Mouse (Mus musculus) fibroblast of lung, adult 2 months (primary cell): Measurements from ENCODE around the gene AF067061.
"Not testable (repeated sequence)": the region's sequence is repeated elsewhere in the genome, so short reads cannot be mapped to it uniquely, and the experiment has no call there.

ENCODE experiments used
- DNase-seq: peaks from one replicate; pipeline ENCODE4 v3.0.0-alpha.2; 2011; ENCODE audit warnings: low read depth

Gene AF067061

DNA sequence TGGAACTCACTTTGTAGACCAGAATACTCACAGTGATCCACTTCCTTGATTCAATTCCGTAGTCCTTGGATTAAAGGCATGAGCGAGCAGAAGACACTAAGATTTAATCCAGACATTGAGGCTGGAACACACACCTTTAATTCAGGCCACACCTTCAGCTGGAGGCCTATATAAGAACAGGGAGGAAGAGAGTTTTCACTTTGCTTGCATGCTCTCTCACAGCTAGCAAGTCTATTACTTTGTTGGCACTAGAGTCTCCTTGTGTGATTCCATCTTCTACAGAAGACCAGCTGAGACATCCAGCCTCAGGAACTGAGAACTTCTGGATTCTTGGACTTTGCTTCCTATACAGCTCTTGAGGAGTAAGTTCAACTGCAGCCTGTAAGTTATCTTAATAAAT, at the start of gene AF067061:
Gene AF067061 (plus strand): TSS at position 245 of the 400 bp plus-strand sequence.
- not testable (repeated sequence) for DNase-seq

DNA sequence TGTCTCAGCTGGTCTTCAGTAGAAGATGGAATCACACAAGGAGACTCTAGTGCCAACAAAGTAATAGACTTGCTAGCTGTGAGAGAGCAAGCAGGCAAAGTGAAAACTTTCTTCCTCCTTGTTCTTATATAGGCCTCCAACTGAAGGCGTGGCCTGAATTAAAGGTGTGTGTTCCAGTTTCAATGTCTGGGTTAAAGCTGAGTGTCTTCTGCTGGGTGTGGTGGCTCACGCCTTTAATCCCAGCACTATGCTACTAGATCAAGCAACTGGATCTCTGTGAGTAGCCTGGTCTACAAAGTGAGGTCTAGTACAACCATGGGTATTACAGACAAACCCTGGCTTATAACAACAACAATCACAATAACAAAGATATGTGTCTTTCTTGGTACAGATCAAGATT, 47.1 kb upstream of the AF067061 start, which contains the start of gene Gm21762:
Gene Gm21762 (minus strand): TSS at position 101 of the 400 bp plus-strand sequence.
- DNase-seq, result not testable (repeated sequence)

DNA sequence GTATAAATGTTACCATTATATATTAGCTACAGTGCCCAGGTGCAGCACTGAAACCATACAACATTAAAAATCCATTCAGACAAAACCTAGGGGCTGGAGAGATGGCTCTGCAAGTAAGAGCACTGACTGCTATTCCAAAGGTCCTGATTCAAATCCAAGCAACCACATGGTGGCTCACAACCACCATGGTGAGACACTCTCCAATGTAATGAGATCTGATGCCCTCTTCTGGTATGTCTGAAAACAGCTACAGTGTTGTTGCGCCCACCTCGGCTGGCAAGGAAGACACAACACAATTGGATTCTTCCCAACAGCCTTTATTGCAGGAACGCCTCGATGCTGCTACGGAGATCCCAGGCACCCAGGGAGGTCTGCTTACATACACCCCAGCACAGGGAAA, 42.0 kb upstream of the AF067061 start:
- DNase-seq, result not testable (repeated sequence)

DNA sequence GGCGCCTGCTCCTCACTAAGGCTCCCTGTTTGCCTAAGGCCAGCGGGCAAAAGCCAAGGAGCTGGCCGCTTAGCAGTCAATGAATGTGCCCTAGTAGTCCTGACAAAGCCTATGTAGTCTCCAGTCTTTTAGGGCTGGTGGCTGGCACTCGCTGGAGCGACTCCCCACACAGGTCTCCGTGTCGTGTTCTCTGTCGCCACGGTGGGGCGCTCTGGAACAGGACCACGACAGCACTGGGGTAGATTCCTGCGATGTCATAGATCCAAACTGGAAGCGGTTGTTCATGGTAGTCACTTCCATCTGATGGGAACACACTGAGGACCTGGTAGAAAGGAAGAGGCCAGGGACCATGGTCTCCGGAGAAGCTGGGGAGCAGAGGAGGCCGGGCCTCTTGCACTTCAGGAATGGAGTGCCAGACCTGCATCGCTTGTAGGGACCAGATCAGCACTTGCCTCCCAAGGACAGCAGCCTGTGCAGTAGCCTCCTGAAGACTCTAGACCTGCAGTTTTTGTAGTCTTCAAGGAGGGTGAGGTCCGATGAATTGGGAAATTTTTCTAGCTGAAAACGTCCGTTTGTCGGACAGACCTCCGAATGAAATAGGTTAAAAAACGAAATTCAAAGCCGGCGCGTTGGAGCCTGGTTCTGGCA, 39.8 kb upstream of the AF067061 start:
- DNase-seq, result not testable (repeated sequence)

DNA sequence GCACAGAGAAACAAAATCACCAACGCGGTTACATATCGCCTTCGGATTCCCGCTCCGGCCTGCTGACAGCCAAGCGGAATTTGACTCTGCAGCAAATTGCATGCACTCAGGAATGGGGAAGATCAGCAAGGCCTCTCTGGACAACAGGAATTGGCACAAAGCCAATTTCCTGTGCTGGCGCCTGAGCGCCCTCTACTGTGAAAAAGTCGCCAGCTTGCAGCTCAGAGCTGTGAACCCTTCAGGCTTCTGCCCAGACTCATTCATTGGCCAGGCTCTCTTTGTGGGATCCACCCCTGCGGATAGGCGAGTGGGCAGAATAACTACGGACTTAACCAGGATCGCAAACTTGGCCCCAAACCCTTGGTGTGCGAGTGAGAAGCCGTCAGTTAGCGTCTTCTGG, 31.1 kb upstream of the AF067061 start:
- DNase-seq, result not testable (repeated sequence)

DNA sequence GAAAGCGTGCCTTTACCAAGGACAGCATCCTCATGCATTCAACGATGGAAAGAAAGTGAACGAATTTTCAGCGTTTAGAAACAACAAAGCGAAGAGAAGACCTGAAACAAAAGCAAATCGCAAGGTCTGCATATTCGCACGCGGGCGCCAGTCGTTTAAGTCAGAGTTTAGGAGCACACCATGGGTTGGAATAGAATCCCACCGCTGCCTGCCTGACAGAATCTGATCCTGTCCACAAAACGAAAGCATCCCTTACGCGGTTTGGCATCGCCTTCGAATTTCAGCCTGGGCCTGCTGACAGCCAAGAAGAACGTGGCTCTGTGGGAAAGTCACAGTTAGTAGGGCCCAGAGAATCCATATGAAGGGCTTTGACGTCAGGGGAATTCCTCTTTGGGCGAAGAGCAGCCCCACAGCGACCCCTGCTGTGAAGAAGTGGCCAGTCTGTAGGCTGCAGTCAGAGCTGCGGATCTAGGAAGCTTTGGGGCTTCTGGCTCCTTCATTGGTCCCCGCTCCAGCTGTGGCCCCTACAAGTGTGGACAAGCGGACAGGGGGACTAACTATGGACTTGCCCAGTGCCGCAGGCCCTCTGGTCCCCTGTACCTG, 30.4 kb upstream of the AF067061 start:
- DNase-seq, result not testable (repeated sequence)

DNA sequence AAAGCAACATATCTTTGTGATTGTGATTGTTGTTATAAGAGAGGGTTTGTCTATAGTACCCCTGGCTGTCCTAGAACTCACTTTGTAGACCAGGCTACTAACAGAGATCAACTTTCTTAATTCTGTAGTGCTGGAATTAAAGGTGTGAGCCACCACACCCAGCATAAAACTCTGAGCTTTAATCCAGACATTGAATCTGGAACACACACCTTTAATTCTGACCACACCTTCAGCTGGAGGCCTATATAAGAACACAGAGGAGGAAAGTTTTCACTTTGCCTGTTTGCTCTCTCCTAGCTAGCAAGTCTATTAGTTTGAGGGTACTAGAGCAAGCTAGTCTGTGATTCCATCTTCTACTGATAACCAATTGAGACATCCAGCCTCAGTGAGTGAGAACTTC, 24.1 kb upstream of the AF067061 start, which contains the start of gene Gm21731:
Gene Gm21731 (plus strand): TSS at position 301 of the 400 bp plus-strand sequence.
- DNase-seq, result not testable (repeated sequence)

DNA sequence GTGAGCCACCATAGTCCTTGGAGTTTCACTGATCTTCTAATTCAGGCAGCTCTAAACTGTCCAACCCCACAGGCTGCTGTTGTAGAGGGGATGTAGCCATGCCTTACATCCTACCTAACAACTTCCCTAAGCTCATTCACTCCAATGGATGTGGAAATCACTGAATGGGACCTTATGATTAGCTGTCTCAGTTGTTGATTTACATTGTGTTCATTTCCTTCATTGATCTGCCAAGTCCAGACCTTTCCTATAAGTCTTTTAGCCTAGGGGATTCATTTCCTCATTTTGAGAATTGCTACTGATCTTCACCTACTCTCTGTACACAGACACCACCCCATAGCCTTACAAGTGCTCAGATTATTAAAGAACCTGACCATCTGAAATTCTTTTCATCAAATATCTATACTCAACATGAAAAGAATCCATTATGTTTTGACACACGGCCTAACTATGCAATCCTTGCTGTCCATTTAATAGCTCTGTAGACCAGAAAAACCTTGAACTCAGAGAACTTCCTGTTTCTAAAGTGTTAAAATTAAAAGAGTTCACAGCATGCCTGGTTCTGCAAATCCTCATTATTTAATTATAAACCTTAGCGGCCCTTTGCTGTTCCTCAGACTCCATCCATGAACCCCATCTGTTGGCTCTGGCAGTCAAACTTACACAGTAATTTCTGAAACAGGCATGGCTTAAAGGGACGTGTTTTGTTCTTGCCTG, 11.5 kb upstream of the AF067061 start:
- DNase-seq, result not testable (repeated sequence)

DNA sequence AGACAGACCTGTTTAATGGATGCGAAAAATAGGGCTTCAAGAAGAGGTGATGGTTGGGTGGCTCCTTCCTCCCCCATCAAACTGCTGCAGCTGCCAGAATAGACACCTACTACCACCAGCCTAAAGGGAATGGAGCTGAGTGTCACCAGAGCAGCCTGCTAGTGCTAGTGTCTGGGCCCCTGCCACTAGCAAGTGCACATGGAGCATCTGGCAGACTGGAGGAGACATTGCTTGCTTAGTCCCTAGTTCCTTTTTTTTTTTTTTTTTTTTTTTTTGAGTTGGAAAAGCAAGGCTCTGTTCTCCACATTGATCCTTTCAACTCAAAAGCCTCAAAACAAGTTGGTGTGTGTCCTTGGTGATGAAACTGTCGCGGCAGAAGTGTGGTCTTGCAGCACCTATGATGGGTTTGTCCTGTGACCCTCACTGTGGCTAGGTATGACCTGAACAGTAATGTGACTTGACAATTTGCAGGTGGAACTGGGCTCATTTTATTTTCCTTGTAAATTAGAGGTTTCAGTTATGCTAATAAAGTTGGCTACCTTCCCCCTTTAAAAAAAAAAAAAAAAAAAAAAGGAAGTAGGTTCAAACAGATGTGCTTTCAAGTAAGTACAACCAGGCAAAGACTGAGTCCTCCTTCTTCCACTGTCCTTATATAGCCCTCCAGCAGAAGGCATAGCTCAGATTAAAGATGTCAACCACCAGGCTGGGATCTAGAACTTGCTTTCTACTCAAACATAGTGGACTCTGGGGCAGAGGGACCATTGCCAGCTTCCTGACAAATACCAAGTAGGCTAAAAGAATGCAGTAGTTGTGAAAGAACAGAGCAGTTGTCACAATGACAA, 3.9 kb upstream of the AF067061 start:
- DNase-seq, result not testable (repeated sequence)

DNA sequence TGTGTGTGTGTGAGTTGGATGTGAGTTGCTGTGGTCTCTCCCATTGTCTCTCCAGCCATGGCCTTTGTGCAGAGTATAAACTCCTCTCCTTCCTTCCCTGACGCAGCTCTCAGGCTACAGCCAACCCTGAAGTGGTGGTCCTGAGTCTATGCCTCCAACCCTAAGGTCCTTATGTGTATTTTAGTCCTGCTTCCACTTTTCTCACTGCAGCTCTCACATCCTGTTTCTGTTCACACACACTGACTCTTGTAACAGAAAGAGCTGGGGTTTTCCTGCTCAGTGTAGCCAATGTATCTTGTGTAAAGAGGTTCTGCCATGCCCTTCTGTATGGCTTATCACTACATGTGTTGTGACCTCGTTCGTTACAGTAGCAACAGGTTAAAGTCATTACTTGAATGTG, 3.2 kb upstream of the AF067061 start:
- DNase-seq, result not testable (repeated sequence)

DNA sequence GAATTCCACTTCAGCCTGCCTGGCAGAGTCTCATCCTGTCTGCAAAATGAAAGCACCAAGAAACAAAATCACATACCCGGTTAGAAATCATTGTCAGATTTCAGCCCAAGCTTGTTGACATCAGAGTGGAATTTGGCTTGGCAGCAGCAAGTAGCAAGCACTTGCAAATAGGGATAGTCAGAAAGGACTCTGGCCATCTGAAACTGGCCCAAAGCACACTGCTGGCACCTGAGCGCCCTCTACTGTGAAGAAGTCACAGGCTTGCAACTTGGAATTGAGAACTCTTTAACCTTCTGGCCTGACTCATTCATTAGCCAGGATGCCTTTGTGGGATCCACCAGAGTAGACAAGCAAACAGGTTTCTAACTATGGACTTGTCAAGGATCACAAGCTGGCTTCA, 14.9 kb downstream of the AF067061 start:
- not testable (repeated sequence) for DNase-seq

DNA sequence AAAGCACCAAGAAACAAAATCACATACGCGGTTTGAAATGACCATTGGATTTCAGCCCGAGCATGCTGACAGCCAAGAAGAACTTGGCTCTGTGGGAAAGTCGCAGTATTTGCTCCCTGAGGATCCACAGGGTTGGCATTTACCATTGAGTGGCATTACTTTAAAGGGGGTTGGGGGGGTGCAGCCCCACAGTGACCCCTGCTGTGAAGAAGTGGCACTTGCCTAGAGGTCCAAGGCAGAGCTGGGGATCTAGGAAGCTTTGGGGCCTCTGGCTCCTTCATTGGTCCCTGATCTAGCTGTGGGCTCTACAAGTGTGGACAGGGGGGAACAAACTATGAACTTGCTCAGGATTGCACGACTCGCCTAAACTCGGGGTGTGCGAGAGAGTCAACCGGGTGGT, 15.9 kb downstream of the AF067061 start:
- DNase-seq, result no peak

DNA sequence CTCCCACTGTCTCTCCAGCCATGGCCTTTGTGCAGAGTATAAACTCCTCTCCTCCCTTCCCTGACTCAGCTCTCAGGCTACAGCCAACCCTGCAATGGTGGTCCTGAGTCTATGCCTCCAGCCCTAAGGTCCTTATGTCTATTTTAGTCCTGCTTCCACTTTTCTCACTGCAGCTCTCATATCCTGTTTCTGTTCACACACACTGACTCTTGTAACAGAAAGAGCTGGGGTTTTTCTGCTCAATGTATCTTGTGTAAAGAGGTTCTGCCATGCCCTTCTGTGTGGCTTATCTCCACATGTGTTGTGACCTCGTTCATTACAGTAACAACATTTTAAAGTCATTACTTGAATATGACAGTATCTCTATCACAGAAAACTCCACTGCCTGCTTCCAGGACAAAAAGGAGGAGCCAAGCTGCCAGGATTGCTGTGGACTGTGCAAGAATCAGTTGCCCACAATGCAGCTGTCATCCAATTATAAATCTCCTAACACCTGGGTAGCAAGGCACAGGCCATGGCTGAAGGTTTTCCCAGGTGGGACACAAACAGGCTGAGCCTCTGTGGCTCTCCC, 36.5 kb downstream of the AF067061 start:
- DNase-seq, result no peak

DNA sequence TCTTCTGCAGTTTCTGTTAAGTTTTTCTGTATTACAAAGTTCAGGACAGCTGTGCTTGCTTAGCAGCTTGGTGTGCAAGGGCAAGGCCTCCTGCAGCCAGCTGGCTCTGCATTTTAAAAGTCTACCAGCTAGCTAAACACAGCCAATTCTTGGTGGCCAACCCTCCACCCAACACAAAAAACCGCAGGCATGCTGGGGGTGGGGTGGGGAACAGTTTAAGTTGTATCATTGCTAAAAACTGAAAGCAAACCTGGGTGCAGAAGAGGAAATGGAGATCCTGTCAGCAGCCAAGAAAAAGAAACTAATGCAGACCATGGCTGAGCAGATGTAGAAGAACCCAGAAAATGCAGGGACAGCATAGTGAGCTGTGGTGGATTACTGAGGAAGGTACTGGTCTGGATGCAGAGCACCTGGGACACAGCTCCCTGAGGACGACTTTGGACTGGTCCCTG, 37.1 kb downstream of the AF067061 start, which contains the start of gene BC147527:
Gene BC147527 (plus strand): TSS at position 402 of the 452 bp plus-strand sequence.
- DNase-seq, result peak; percentile 8

DNA sequence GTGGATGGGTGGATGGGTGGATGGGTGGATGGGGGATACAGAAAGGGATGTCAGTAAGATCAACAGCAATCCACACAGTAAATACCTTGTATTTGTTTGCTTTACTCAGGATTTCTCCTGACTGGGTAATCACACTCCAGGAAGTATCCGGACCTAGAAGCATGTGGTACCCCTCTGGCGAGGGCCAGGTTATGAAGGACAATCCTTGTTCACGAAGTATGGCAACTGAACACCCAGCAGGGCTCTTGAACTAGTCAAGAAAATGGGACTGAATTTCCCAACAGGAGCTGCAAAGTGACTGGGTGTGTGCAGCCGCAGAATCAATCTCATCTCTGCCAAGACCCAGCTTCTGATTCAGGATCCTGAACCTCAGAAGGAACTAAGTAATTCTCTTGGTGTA, 37.9 kb downstream of the AF067061 start:
- DNase-seq, result no peak

DNA sequence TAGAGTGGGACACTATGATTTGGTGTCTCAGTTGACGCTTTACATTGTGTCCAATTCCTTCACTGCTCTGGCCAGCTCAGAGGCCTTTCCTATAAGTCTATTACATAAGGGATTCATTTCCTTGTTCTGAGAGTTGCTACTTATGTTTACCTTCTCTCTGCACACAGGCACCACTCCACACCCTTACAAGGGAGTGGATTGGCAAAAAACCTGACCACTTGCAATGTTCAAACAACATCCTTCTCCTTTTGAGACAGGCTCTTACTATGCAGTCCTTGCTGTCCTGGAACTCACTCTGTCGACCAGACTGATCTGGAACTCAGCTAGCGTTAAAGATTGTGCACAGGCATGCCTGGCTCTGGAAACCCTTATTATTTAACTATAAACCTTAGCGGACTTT, 47.8 kb downstream of the AF067061 start:
- no peak for DNase-seq

DNA sequence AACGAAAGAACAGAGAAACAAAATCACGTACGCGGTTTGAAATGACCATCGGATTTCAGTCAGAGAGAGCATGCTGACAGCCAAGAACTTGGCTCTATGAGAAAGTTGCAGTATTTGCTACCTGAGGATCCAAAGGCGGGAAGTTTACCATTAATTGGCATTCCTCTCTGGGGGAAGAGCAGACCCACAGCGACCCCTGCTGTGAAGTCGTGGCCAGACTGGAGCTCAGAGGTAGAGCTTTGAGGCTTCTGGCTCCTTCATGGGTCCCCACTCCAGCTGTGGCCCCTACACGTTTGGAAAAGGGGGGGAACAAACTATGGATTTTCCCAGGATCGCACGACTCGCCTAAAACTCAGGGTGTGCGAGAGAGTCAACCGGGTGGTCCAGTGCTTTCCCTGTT, 50.7 kb downstream of the AF067061 start:
- DNase-seq, result no peak
